Mouse (Mus musculus): ENCODE results near the gene Adgrb3. TPM values are rescaled to one million over a fixed set of nuclear protein-coding genes. Genes with fewer than 3 reads are reported as not detected.

Gene Adgrb3
- total RNA-seq (2021) = 1.5 and 2.4 TPM in 2 replicates
- long read RNA-seq, experiment 1 = 0 reads
- long read RNA-seq, experiment 2, partial matches to known transcripts = 1 of 1 reads
- long read RNA-seq, experiment 2, other reads (novel, unspliced or antisense) = 0 of 1 reads

DNA sequence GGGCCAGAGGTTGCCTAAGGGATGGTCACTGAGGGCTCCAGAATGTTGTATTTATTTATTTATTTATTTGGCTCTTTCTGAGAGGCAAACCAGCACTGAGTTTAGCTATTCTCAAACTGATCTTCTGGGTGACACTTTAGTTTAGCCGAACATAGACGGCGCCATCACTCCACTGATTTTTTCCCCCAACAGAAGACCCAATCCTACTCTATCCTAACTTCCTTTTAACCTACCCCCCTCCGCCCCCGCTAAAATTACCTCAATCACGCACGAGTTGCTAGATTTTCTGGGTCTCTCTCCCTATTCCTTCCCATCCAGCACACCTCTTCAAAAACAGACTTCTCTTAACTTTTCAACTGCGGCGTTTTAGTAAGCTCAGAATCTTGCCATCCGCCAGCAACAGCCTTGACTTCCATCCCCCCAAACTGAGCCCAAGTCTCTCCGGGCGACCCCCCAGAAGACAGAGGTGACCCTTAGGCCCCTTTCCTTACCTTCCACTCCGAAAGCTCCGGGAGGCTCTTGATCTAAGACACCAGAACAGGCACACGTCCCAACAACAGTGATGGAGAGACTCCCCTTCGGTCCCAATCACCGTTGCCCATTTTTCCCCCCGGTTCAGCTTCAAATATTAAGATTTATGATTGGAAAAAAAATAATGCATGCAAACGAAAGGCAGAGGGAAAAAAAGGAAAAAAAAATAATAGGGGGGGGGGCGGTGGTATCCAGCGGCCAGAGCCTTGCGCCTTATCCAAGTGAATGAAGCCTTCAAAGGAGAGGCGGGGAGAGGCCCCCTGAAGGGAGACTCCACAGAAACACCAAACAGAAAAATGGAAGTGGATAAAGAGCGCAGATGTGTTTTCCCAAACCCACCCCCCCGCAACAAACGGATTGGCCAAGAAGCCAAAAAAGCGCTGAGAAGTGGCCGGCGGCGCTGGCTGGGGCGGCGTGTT, at the start of gene Adgrb3:
TSS of gene Adgrb3 (minus strand) at position 737 of the 950 bp plus-strand sequence.
- DNase-seq = no peak

GRCm38 (mm10) chr1:25877526-25877925, 48.0 kb upstream of the Adgrb3 start:
- DNase-seq = no peak

DNA sequence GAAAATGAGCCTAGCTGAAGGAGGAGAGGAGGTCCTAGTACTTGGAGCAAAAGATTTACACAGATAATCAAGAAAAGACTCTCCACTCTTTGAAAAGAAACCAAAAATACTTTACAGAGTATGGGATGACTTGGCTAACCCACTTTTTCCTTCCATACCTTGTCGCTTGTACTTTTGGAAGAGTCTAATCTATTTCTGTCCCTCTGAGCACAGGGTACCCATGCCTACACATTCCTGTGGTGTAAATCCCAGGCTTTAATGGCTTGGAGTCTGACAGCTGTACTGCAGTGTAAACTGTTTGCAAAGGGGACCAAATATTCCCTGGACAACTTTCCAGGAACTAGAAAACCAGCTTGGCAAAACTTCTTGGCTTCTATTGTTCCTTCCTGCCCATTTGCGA, 28.0 kb upstream of the Adgrb3 start:
- DNase-seq = no peak

DNA sequence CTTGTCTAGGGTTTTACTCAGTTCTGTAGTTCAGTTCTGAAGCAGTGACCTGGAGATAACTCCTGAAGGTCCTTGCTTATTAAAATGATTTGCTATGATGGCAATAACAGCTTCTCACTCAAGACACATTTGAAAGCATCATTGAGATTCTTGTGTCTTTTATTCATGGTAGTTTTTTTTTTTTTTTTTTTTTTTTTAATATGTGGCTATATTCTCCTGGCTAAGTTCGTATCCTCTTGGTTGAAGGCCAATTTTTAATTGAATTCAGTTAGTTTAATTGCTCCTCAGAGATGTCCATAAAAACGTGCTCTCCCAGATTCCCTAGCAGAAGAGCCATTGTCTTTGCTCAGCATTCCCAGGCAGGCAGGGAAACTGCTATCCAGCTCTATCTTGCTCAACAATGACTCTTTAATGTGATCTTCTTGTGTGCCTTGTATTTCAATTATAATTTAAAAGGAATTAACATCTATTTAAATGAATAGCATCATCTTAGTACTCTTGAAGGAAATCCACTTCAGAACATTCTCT, 25.0 kb upstream of the Adgrb3 start:
- no peak for DNase-seq

- no peak for DNase-seq
Observed at GRCm38 (mm10) chr1:25832260-25832659, 2.8 kb upstream of the Adgrb3 start.

DNA sequence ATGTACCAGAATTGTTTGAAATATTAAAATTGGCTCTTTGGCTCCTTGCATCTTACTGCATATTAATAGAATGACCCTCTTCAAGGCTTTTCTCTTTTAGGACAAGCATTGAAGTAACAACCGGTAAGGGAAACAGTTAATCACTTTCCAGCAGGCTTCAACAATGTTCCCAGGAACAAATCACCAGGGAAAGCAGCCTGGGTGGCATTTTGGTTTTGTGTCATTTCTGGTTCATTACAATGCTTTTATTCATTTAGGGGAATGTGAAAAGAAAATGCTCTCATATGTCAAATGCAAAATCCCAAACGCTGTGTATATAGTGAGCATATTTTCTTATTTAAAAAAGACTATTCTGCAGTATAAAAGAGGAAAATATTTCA, 2.0 kb upstream of the Adgrb3 start:
- DNase-seq = no peak

DNA sequence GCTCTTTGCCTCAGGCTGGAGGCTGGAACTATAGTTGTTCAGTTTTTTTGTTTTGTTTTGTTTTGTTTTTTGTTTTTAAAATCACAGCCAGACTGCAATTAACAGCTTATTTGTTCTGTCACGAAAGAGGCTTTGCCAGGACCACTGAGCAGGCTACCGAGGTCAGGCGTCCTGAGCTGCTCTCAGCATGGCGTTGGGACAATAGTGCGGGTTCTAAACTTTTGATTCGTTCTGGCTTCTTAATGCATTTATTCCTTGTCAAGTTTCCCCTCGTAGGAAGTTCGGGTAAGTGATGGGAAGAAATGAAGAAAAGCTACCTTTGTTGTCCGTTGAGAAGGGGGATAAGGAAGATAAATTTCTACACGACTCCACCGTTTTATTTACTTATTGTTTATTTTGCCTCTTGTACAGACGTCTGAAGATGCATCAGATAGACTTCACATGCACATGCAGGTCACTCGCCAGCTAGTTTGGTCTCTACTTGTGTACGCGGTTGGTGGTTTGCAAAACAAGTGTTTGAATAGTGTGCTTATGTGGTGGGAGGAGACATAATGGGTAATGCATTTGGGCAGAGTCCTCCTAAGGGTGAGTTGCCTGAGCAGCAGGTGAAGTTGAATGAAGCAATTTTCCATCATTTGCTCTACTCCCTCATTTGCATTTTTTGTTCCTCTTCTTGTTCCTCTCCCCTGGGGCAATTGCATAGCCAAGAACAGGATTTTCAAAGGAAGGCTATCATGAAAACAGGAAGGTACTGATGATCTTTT, 1.4 kb upstream of the Adgrb3 start:
- no peak for DNase-seq

- peak; percentile 44 for DNase-seq
Observed at GRCm38 (mm10) chr1:25829921-25830751, 629 bp upstream of the Adgrb3 start.

DNA sequence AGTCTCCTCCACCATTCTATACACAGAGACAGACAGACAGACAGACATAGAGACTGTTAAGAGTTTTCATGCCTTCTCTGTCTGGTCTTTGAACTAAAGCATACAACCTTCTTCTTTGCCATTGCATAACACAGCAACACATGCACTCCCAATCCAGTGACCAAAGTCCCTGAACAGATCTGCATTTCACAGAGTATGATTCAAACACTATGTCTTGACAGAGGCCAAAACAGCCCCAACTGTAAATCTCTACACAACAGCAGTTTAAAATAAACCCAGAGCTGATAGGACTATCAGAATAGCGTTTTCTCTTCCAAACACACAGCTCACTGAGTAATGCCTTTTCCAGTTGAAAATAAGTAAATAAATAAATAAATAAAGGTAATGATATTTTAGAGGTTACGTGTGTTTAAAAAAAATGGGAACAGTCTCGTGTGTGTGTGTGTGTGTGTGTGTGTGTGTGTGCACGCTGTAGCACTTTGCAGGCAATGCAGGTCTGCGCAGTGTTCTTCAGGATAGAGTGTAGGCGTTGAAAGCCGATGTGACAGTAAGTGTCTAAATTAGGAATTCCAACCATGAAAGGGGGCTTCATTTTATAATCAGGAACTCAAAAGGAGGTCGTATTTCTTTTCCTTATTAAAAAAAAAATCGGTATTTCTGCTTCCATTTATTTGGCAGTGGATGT, 1.3 kb downstream of the Adgrb3 start:
- DNase-seq = no peak

- no peak for DNase-seq
Observed at GRCm38 (mm10) chr1:25827436-25827835, 2.1 kb downstream of the Adgrb3 start.

- peak; percentile 5 for DNase-seq
Observed at GRCm38 (mm10) chr1:25826771-25827170, 2.7 kb downstream of the Adgrb3 start.

GRCm38 (mm10) chr1:25824626-25825025, 4.9 kb downstream of the Adgrb3 start:
- DNase-seq = no peak

DNA sequence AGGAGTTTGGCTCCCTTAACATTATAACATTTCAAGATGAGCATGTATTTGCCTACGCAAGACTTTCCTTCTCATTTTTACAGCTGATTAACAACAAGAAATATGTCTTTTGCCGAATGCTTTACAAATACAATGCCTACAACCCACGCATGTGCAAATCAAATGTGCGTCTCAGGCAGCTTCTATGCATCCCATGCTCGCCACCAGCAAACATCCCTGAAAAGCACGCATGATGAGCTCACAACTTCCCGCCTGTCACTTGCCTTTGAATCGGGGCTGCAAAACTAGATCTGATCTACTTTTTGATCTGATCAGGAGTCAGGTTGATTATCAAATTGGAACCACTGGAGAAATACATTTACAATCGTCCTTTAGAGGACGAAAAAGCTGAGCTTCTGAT, 5.5 kb downstream of the Adgrb3 start:
- no peak for DNase-seq

GRCm38 (mm10) chr1:25815491-25815890, 14.0 kb downstream of the Adgrb3 start:
- DNase-seq = no peak

DNA sequence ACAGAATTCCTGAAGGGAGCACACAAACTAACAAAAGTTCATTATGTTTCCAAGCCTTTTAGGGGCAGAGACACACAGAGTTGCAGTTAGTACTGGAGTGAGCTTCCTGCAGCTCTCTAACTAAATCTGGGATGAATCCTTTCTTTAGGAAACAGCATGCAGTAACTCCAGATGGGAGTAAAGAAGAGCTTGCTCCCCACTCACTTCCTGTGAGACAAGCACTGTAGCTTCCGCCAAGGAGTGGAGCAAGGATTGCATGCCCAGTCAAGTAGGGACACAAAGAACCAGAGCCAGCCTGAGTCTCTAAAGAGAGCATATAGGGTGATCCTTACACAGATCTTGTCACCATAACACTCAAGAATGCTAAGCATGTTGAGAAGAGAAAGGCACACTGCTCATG, 50.7 kb downstream of the Adgrb3 start:
- DNase-seq = no peak

DNA sequence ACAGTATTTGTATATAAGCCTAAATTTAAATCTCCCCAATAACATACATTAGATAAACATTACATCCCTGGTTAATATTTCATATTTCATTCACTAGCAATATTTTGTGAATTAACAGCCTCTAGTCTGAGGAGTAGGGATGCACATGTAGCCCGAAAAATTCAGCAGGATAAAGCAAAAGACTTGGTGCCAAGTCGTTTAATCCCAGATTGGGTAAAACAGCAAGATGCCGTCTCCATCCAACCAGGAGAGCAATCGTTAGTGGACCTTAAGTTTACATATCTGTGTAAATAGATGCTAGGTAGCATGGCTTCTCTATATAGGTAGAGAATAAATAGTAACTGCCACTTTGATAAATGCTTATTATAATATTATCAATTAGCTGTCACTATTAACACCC, 52.0 kb downstream of the Adgrb3 start:
- DNase-seq = no peak

GRCm38 (mm10) chr1:25775440-25776130, 53.9 kb downstream of the Adgrb3 start:
- DNase-seq = no peak

- no peak for DNase-seq
Observed at GRCm38 (mm10) chr1:25768958-25769357, 60.5 kb downstream of the Adgrb3 start.

GRCm38 (mm10) chr1:25755265-25755664, 74.2 kb downstream of the Adgrb3 start:
- DNase-seq = no peak

GRCm38 (mm10) chr1:25754528-25754927, 75.0 kb downstream of the Adgrb3 start:
- DNase-seq = no peak

GRCm38 (mm10) chr1:25745575-25745974, 83.9 kb downstream of the Adgrb3 start:
- no peak for DNase-seq

Data from adrenal gland, postnatal 14 days (tissue).